Mouse (Mus musculus) ovary, adult 18-20 months (tissue): ENCODE results near the gene Grid2.
"Not testable (repeated sequence)": the region's sequence is repeated elsewhere in the genome, so short reads cannot be mapped to it uniquely, and the experiment has no call there.

Source experiments
- DNase-seq: peaks from one replicate; pipeline ENCODE4 v3.0.0; 2022; ENCODE audit warnings: low spot score, mixed read lengths

The Grid2 gene

GRCm38 (mm10) chr6:63255826-63256555 lies at the start of gene Grid2:
TSS of gene Grid2 (plus strand) at chr6:63255876.
- DNase-seq, result no peak

- DNase-seq, result no peak
Observed at GRCm38 (mm10) chr6:63250738-63251137, 4.9 kb upstream of the Grid2 start.

- DNase-seq, result no peak
Observed at GRCm38 (mm10) chr6:63256556-63257405, 1.1 kb downstream of the Grid2 start.

GRCm38 (mm10) chr6:63257406-63257845 lies 1.8 kb downstream of the Grid2 start:
- peak; percentile 2 for DNase-seq

GRCm38 (mm10) chr6:63257876-63258275 lies 2.2 kb downstream of the Grid2 start:
- DNase-seq, result no peak

GRCm38 (mm10) chr6:63259764-63260163 lies 4.1 kb downstream of the Grid2 start:
- no peak for DNase-seq

GRCm38 (mm10) chr6:63284419-63284818 lies 28.7 kb downstream of the Grid2 start:
- no peak for DNase-seq

GRCm38 (mm10) chr6:63342438-63343004 lies 86.8 kb downstream of the Grid2 start:
- DNase-seq, result no peak

- DNase-seq, result no peak
Observed at GRCm38 (mm10) chr6:63347015-63347414, 91.3 kb downstream of the Grid2 start.

GRCm38 (mm10) chr6:63381061-63381611 lies 125.5 kb downstream of the Grid2 start:
- DNase-seq, result no peak

- DNase-seq, result no peak
Observed at GRCm38 (mm10) chr6:63401698-63402097, 146.0 kb downstream of the Grid2 start.

- no peak for DNase-seq
Observed at GRCm38 (mm10) chr6:63417534-63417933, 161.9 kb downstream of the Grid2 start.

GRCm38 (mm10) chr6:63432751-63433150 lies 177.1 kb downstream of the Grid2 start:
- DNase-seq, result no peak

- no peak for DNase-seq
Observed at GRCm38 (mm10) chr6:63448175-63448574, 192.5 kb downstream of the Grid2 start.

GRCm38 (mm10) chr6:63482141-63482540 lies 226.5 kb downstream of the Grid2 start:
- DNase-seq, result no peak

GRCm38 (mm10) chr6:63515016-63515415 lies 259.3 kb downstream of the Grid2 start:
- DNase-seq, result no peak

GRCm38 (mm10) chr6:63515957-63516356 lies 260.3 kb downstream of the Grid2 start:
- no peak for DNase-seq

- no peak for DNase-seq
Observed at GRCm38 (mm10) chr6:63531751-63532150, 276.1 kb downstream of the Grid2 start.

- no peak for DNase-seq
Observed at GRCm38 (mm10) chr6:63532901-63533300, 277.2 kb downstream of the Grid2 start.

- DNase-seq, result no peak
Observed at GRCm38 (mm10) chr6:63547741-63548140, 292.1 kb downstream of the Grid2 start.

GRCm38 (mm10) chr6:63568741-63569140 lies 313.1 kb downstream of the Grid2 start:
- not testable (repeated sequence) for DNase-seq

- no peak for DNase-seq
Observed at GRCm38 (mm10) chr6:63590681-63591080, 335.0 kb downstream of the Grid2 start.
